Mouse (Mus musculus): Measurements from ENCODE around the gene Rangrf.
"Not testable (repeated sequence)": the region's sequence is repeated elsewhere in the genome, so short reads cannot be mapped to it uniquely, and the experiment has no call there.

Gene Rangrf

GRCm38 (mm10) chr11:68982639-68983369 lies 7.8 kb upstream of the Rangrf start:
- in situ Hi-C loops (cut with MboI; ENCODE audit: low pct_unique_long_range_greater_than_20kb in 1 of 2, low sequenced_read_pairs in 2 of 2, unreplicated experiment in 1 of 2), result no loop called here

DNA sequence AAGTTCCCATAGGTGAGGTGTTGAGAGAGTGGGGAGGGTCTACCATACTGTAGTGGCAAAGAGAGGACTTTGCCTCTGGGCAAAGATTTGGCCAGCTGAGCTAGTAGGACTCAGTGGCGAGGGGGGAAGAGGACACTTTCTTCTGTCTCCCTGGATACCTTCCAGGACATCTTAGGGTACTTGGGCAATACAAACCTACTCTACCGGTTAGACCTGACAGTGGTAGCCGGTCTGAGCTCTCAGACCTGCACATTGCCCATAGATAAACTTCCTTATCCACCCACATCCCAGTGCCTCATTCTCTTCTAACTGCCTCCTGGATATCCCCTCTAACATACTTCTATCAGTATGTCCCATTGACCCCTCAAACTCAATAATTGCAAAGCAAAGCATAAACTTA lies 5.9 kb upstream of the Rangrf start:
- in situ Hi-C loops (cut with MboI; ENCODE audit: low pct_unique_long_range_greater_than_20kb in 1 of 2, low sequenced_read_pairs in 2 of 2, unreplicated experiment in 1 of 2), result no loop called here

GRCm38 (mm10) chr11:68979320-68979733 lies 4.3 kb upstream of the Rangrf start:
- in situ Hi-C loops (cut with MboI; ENCODE audit: low pct_unique_long_range_greater_than_20kb in 1 of 2, low sequenced_read_pairs in 2 of 2, unreplicated experiment in 1 of 2), result no loop called here

DNA sequence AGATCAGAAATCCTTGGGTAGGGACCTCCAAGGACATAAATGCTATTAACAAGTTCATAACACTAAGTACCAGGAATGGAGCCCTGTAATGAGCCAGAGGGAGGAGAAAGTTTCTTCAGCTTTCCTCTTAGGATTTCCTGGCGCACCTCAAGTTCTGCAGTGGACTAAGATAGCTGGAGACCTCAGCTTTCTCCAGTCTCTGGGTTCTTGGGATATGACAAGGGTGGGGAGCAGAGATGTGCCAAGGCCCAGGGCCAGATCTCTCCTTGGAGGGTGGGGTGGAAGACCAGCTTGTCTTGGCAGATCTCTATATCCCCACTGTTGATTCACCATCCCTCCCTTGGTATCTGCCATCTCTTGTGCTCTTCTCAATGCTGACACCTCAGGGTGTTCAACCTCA lies 616 bp upstream of the Rangrf start:
- in situ Hi-C loops (cut with MboI; ENCODE audit: low pct_unique_long_range_greater_than_20kb in 1 of 2, low sequenced_read_pairs in 2 of 2, unreplicated experiment in 1 of 2), result no loop called here

- in situ Hi-C loops (cut with MboI; ENCODE audit: low pct_unique_long_range_greater_than_20kb in 1 of 2, low sequenced_read_pairs in 2 of 2, unreplicated experiment in 1 of 2), result loop anchor here in 1 of 2 experiments (5.0 kb wide), 1 partner anchor 72 kb away; the partner anchor contains the start of gene Rpl26
Measured at GRCm38 (mm10) chr11:68974059-68974450, 930 bp downstream of the Rangrf start.

DNA sequence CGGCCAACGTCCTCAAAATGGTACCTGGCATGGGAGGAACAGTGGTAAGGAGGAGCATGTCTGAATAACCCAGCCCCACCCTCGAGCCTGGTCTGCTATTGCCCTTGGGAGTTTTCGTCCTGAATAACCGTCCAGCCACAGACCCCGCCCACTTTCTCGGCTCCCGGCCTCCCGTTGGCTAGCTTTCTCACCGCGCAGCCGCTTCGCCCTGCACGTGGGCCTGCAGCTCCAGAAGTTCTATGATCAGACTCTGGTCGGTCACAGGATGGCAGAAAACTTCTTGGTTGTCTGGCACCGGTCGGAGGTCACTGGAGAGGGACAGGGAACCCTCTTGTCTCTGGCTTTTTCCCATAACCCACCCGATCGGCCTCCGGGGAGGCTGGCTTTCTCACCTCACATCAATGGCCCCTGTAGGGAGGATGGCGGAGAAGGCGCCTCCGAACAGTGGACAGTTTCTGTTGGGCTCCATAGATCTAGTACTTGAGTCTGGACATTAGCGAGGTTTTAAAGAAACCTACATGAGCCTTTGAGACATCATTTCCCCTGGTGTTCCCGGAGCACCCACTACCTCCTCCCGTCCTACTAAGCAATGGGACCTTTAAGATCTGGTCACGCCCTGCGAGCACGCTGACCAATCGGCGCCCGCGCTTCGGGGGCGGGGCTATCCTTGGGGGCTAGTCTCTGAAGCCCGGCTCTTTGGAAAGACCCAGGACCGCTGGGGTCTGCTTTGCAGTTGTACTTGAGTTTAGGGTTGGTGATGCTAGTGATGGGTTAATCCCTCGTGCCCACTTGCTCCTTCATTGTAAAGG lies 1.5 kb downstream of the Rangrf start:
- in situ Hi-C loops (cut with MboI; ENCODE audit: low pct_unique_long_range_greater_than_20kb in 1 of 2, low sequenced_read_pairs in 2 of 2, unreplicated experiment in 1 of 2), result loop anchor here in 1 of 2 experiments (5.0 kb wide), 1 partner anchor 71 kb away; the partner anchor contains the start of gene Rpl26

DNA sequence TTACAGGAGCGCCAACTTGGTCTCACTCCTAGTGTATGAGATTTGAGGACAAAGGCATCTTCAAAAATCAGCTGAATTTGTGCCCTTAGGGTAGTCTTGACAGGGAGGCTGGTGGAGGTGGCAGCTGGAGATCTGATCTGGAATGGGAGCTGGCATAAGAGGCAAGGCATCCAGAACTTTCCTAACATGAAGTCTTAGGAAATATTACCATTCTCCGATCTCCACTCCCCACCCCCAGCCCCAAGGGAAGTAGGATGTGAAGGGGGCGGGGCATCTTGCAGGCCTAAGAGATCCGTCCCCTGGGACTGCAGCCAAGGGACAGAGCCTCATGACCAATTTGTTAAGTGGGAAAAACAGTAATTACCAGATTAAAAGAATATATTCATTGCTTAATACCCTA lies 4.8 kb downstream of the Rangrf start:
- in situ Hi-C loops (cut with MboI; ENCODE audit: low pct_unique_long_range_greater_than_20kb in 1 of 2, low sequenced_read_pairs in 2 of 2, unreplicated experiment in 1 of 2), result loop anchor here in 1 of 2 experiments (5.0 kb wide), 1 partner anchor 68 kb away; the partner anchor contains the start of gene Rpl26

GRCm38 (mm10) chr11:68968752-68969151 lies 6.2 kb downstream of the Rangrf start:
- in situ Hi-C loops (cut with MboI; ENCODE audit: low pct_unique_long_range_greater_than_20kb in 1 of 2, low sequenced_read_pairs in 2 of 2, unreplicated experiment in 1 of 2), result no loop called here

GRCm38 (mm10) chr11:68967337-68968282 lies 7.4 kb downstream of the Rangrf start, which contains the start of gene Slc25a35:
Gene Slc25a35, plus strand, starts transcription at chr11:68968131.
- in situ Hi-C loops (cut with MboI; ENCODE audit: low pct_unique_long_range_greater_than_20kb in 1 of 2, low sequenced_read_pairs in 2 of 2, unreplicated experiment in 1 of 2), result no loop called here

- in situ Hi-C loops (cut with MboI; ENCODE audit: low pct_unique_long_range_greater_than_20kb in 1 of 2, low sequenced_read_pairs in 2 of 2, unreplicated experiment in 1 of 2), result no loop called here
Measured at GRCm38 (mm10) chr11:68966554-68966953, 8.4 kb downstream of the Rangrf start.

- in situ Hi-C loops (cut with MboI; ENCODE audit: low pct_unique_long_range_greater_than_20kb in 1 of 2, low sequenced_read_pairs in 2 of 2, unreplicated experiment in 1 of 2), result no loop called here
Measured at GRCm38 (mm10) chr11:68965845-68966244, 9.1 kb downstream of the Rangrf start.

DNA sequence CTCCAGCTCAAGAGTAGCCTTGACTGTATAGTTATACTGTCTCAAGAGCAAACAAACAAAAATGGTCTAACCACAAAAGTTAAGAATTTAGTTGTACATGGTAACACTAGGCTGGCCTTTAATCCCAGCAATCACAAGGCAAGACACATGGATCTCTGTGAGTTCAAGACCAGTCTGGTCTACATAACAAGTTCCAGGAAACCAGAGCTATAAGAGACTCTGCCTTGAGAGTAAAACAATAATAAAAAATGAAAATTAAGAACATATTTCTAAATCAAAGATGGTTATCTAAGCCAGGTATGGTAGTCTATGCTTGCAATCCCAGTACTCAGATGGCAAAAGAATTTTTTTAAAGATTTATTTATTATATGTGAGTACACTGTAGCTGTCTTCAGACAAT lies 9.9 kb downstream of the Rangrf start:
- in situ Hi-C loops (cut with MboI; ENCODE audit: low pct_unique_long_range_greater_than_20kb in 1 of 2, low sequenced_read_pairs in 2 of 2, unreplicated experiment in 1 of 2), result no loop called here

DNA sequence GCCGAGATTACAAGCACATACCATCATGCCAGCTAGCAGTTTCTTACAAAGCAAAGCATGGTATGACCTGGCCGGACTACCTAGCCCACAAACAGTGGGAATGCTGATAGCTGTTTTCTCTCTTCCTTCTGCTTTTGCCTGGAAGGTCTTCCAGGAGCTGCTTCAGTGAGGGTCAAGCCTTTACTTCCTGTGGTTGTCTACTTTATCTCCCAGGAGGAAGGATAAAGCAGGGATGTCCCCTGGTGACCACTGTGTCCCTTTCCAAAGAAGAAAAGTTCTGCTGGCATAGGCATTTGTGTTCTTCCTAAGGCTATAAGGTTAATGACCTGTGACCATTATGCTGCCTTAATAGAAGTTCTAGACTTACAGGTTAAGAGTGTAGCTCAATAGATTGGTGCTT lies 11.6 kb downstream of the Rangrf start:
- in situ Hi-C loops (cut with MboI; ENCODE audit: low pct_unique_long_range_greater_than_20kb in 1 of 2, low sequenced_read_pairs in 2 of 2, unreplicated experiment in 1 of 2), result no loop called here

- in situ Hi-C loops (cut with MboI; ENCODE audit: low pct_unique_long_range_greater_than_20kb in 1 of 2, low sequenced_read_pairs in 2 of 2, unreplicated experiment in 1 of 2), result not testable (repeated sequence)
Measured at GRCm38 (mm10) chr11:68962159-68962558, 12.8 kb downstream of the Rangrf start.

- in situ Hi-C loops (cut with MboI; ENCODE audit: low pct_unique_long_range_greater_than_20kb in 1 of 2, low sequenced_read_pairs in 2 of 2, unreplicated experiment in 1 of 2), result no loop called here
Measured at GRCm38 (mm10) chr11:68961596-68961995, 13.4 kb downstream of the Rangrf start.

DNA sequence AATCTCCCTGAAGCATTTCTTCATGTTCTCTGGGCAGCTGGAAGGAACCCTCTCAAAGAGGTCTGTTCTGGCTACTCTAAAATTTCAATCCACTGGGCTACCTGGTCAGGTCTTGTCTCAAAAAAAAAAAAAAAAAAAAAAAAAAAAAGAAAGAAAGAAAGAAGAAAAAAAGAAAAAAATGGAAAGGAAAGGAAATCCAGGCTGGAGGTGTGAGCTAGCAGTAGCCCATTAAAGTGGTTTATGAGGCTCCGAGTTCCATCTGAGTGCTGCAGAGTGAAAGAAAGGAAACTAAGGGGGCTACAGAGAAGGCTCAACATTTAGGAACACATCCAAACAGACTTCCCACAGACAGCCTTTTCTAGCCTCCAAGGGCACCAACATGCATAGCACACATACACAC lies 17.0 kb downstream of the Rangrf start:
- in situ Hi-C loops (cut with MboI; ENCODE audit: low pct_unique_long_range_greater_than_20kb in 1 of 2, low sequenced_read_pairs in 2 of 2, unreplicated experiment in 1 of 2), result no loop called here

- in situ Hi-C loops (cut with MboI; ENCODE audit: low pct_unique_long_range_greater_than_20kb in 1 of 2, low sequenced_read_pairs in 2 of 2, unreplicated experiment in 1 of 2), result no loop called here
Measured at GRCm38 (mm10) chr11:68957308-68957707, 17.7 kb downstream of the Rangrf start, which contains the start of gene Arhgef15. Gene Arhgef15, minus strand, starts transcription at chr11:68957480.

DNA sequence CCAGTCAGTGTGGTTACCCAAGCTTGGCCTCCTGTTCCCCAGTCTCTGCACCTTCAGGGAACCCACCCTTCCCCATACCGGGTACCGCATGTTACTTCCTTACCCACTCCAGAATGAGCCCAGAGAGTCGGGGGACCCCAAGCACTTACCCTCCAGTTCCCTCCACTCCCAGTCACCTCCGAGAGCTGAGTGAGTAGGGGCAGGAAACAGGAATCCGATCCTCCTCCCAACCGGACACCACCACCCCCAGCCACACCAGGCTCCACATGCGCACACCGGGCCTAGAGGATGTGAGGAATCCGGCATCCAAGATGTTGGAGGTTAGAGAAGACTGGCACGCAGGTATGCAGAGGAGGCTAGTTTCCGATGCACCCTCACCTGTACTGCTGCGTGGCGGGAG lies 18.3 kb downstream of the Rangrf start:
- in situ Hi-C loops (cut with MboI; ENCODE audit: low pct_unique_long_range_greater_than_20kb in 1 of 2, low sequenced_read_pairs in 2 of 2, unreplicated experiment in 1 of 2), result no loop called here

Data from mouse embryonic stem cell (cell line).